Mouse (Mus musculus): ENCODE results near the gene Trim29. TPM values are rescaled to one million over a fixed set of nuclear protein-coding genes. Genes with fewer than 3 reads are reported as not detected.

Trim29 gene
- total RNA-seq, 2 experiments from 2014 or later = not detected

GRCm38 (mm10) chr9:43368781-43369180, 58.1 kb downstream of the Trim29 start:
- intact Hi-C loops (cut with DNase I) = no loop called here
- no peak for DNase-seq

- DNase-seq = peak; percentile 54
- intact Hi-C loops (cut with DNase I) = no loop called here
These were observed 73.2 kb downstream of the Trim29 start for GRCm38 (mm10) chr9:43383871-43384270.

GRCm38 (mm10) chr9:43384400-43384799, 73.8 kb downstream of the Trim29 start:
- intact Hi-C loops (cut with DNase I) = no loop called here
- peak; percentile 29 for DNase-seq

Other genes starting within 250 kb of the Trim29 start
- gene Arhgef12, start 203.6 kb upstream of the Trim29 start, total RNA-seq (2021) = 100 to 1,000 TPM; 185 to 199 TPM
- 10 to 100 TPM; 17.2 to 18.4 TPM for gene Tmem136, start 194.3 kb upstream of the Trim29 start, total RNA-seq (2021)
- not detected for gene Pou2f3, start 100.5 kb upstream of the Trim29 start, total RNA-seq (2021)
- 1 to 10 TPM; 3.6 to 4.1 TPM for gene Oaf, start 70.9 kb upstream of the Trim29 start, total RNA-seq (2021)